Comparison of ENCODE assay signal across 14 mouse cellular contexts in genomic region chr7:100876293-100876692, GRCm38 (mm10). TPM values are rescaled to one million over a fixed set of nuclear protein-coding genes. Genes with fewer than 3 reads are reported as not detected.
DNase-seq lines count a peak whose midpoint lies in the region; ATAC-seq lines count a peak whose summit lies in the region.
"Had no signal": no experiment of that assay in that cellular context is flagged by ENCODE, and none has a peak within 500 bp of the region (broad histone marks: within the 10 kb centered on the region; RNA-seq: fewer than 3 reads in every experiment).

No protein-coding gene starts in this region.

- no peaks in the 10 kb centered on the region for H3K27me3 ChIP-seq in embryonic facial prominence, embryonic 12.5 days
- no peaks in the 10 kb centered on the region for H3K27me3 ChIP-seq in embryonic facial prominence, embryonic 10.5 days (replicated peaks; ENCODE audit: low read depth, poor library complexity, severe bottlenecking)
- no peaks in the 10 kb centered on the region for H3K27me3 ChIP-seq in heart, embryonic 16.5 days (ENCODE audit: control insufficient read depth, insufficient read depth, low read length)
- no peaks in the 10 kb centered on the region for H3K27me3 ChIP-seq in lung, embryonic 16.5 days (ENCODE audit: control insufficient read depth, insufficient read depth, low read depth, low read length)
- H3K27me3 ChIP-seq: hindbrain, embryonic 15.5 days; midbrain, embryonic 12.5 days had no signal

- no peak overlapping the region for H3K4me2 ChIP-seq in embryonic facial prominence, embryonic 12.5 days (replicated peaks)
- no peak overlapping the region for H3K4me2 ChIP-seq in heart, embryonic 16.5 days (ENCODE audit: low read depth, low read length)
- no peak overlapping the region for H3K4me2 ChIP-seq in lung, embryonic 16.5 days (ENCODE audit: low read depth, low read length)
- H3K4me2 ChIP-seq: hindbrain, embryonic 15.5 days; midbrain, embryonic 12.5 days had no signal

- H3K4me1 ChIP-seq in embryonic facial prominence, embryonic 12.5 days: no peaks in the 10 kb centered on the region
- peaks cover 8% of the 10 kb centered on the region for H3K4me1 ChIP-seq in embryonic facial prominence, embryonic 10.5 days
- peaks cover 12% of the 10 kb centered on the region; the same call in 1 of the 2 replicates for H3K4me1 ChIP-seq in heart, embryonic 16.5 days (ENCODE audit: control insufficient read depth, insufficient read depth, low read length)
- 0 out of 2 replicates have a peak, but pooled peaks cover 4% of the 10 kb centered on the region for H3K4me1 ChIP-seq in lung, embryonic 16.5 days (replicated peaks; ENCODE audit: control insufficient read depth, insufficient read depth, low read length)
- H3K4me1 ChIP-seq: hindbrain, embryonic 15.5 days had no signal

- no peaks in the 10 kb centered on the region for H3K79me2 ChIP-seq in macrophage (ENCODE audit: inconsistent target)

- WGBS in embryonic facial prominence, embryonic 12.5 days: 97% methylated on average over 13 of the region's 13 CpGs
- WGBS in embryonic facial prominence, embryonic 10.5 days: 94% methylated on average over 13 of the region's 13 CpGs
- WGBS in heart, embryonic 16.5 days: 78% methylated on average over 13 of the region's 13 CpGs
- 75% methylated on average over 13 of the region's 13 CpGs for WGBS in lung, embryonic 16.5 days
- WGBS in macrophage (ENCODE audit: missing documents): 92% methylated on average over 13 of the region's 13 CpGs

- ATAC-seq in embryonic facial prominence, embryonic 12.5 days (ENCODE audit: insufficient number of reproducible peaks, insufficient read depth, low FRiP score, low TSS enrichment): no peak
- ATAC-seq in heart, embryonic 16.5 days (replicated peaks; ENCODE audit: extremely low read depth, insufficient read depth, low FRiP score): no peak
- ATAC-seq in lung, embryonic 16.5 days (ENCODE audit: low read depth): no peak
- ATAC-seq: forebrain, embryonic 16.5 days had no signal

- peaks cover 94% of the 10 kb centered on the region for H3K36me3 ChIP-seq in embryonic facial prominence, embryonic 12.5 days
- H3K36me3 ChIP-seq in embryonic facial prominence, embryonic 10.5 days (replicated peaks): peaks cover 100% of the 10 kb centered on the region
- H3K36me3 ChIP-seq in heart, embryonic 16.5 days (ENCODE audit: control insufficient read depth, insufficient read depth): peaks cover 51% of the 10 kb centered on the region
- H3K36me3 ChIP-seq in lung, embryonic 16.5 days (ENCODE audit: control insufficient read depth, insufficient read depth, low read length): peaks cover 55% of the 10 kb centered on the region
- no peaks in the 10 kb centered on the region for H3K36me3 ChIP-seq in macrophage (ENCODE audit: inconsistent target)

- no peak overlapping the region for H3K4me3 ChIP-seq in embryonic facial prominence, embryonic 12.5 days
- no peak overlapping the region for H3K4me3 ChIP-seq in embryonic facial prominence, embryonic 10.5 days
- H3K4me3 ChIP-seq in heart, embryonic 16.5 days (ENCODE audit: low read length): no peak overlapping the region
- no peak overlapping the region for H3K4me3 ChIP-seq in lung, embryonic 16.5 days (ENCODE audit: low read length)
- no peak overlapping the region for H3K4me3 ChIP-seq in macrophage (ENCODE audit: inconsistent target)
- H3K4me3 ChIP-seq: hindbrain, embryonic 15.5 days; midbrain, embryonic 12.5 days had no signal

- no peak overlapping the region for H3K9ac ChIP-seq in embryonic facial prominence, embryonic 12.5 days
- H3K9ac ChIP-seq in heart, embryonic 16.5 days (ENCODE audit: low read length): no peak overlapping the region
- H3K9ac ChIP-seq in lung, embryonic 16.5 days (ENCODE audit: low read length): no peak overlapping the region
- H3K9ac ChIP-seq: hindbrain, embryonic 15.5 days; liver, embryonic 14.5 days; midbrain, embryonic 12.5 days had no signal

- H3K27ac ChIP-seq in embryonic facial prominence, embryonic 12.5 days: 0 out of 2 replicates have a peak overlapping the region, but pooled peaks have one; percentile 33
- H3K27ac ChIP-seq in embryonic facial prominence, embryonic 10.5 days (replicated peaks): no peak overlapping the region
- H3K27ac ChIP-seq in heart, embryonic 16.5 days (ENCODE audit: low read length): peak overlapping the region; percentile 78
- peak overlapping the region; percentile 83 for H3K27ac ChIP-seq in lung, embryonic 16.5 days (ENCODE audit: low read length)
- H3K27ac ChIP-seq in macrophage: peak overlapping the region; percentile 31; the same call in 1 of the 2 replicates
- H3K27ac ChIP-seq: hindbrain, embryonic 15.5 days; liver, embryonic 14.5 days; midbrain, embryonic 12.5 days had no signal

- no peak for DNase-seq in embryonic facial prominence, embryonic 10.5 days (ENCODE audit: low spot score)
- DNase-seq in heart, adult 8-10 months (ENCODE audit: low spot score): no peak
- DNase-seq in lung, postnatal 4 days: no peak
- DNase-seq in retina, embryonic 14.5 days (ENCODE audit: low spot score): no peak
- DNase-seq: adrenal gland, postnatal 10 days; gastrocnemius, postnatal 10 days had no signal

- H3K9me3 ChIP-seq in embryonic facial prominence, embryonic 12.5 days: no peaks in the 10 kb centered on the region
- H3K9me3 ChIP-seq in embryonic facial prominence, embryonic 10.5 days: no peaks in the 10 kb centered on the region
- H3K9me3 ChIP-seq in heart, embryonic 16.5 days (replicated peaks; ENCODE audit: control insufficient read depth, low read length): no peaks in the 10 kb centered on the region
- no peaks in the 10 kb centered on the region for H3K9me3 ChIP-seq in lung, embryonic 16.5 days (ENCODE audit: control insufficient read depth, low read length)
- H3K9me3 ChIP-seq: hindbrain, embryonic 15.5 days; midbrain, embryonic 12.5 days had no signal

RNA-seq across cellular contexts. Expression of gene Relt, which starts 13.0 kb away (rescaled TPM):
- polyA plus RNA-seq in embryonic facial prominence, embryonic 12.5 days (2016; fragmentation: Nextera tagmentation; extraction: Ambion mirVana): 3.4 and 4.1 TPM in 2 replicates
- polyA plus RNA-seq in embryonic facial prominence, embryonic 10.5 days (2016; fragmentation: Nextera tagmentation; extraction: Ambion mirVana): 4.8 and 5.2 TPM in 2 replicates
- 4.7 and 5.0 TPM in 2 replicates for polyA plus RNA-seq in heart, embryonic 16.5 days (2015; fragmentation: Nextera tagmentation; extraction: Ambion mirVana)
- 1 to 10 TPM; 3.8 to 4.1 (median 3.9) TPM for total RNA-seq in heart, adult 8-10 months (2022)
- 3.0 and 3.8 TPM in 2 replicates for polyA plus RNA-seq in lung, embryonic 16.5 days (2015; fragmentation: Nextera tagmentation; extraction: Ambion mirVana)
- total RNA-seq in macrophage (2018; cell fraction: chromatin; rRNA removed): 10 to 100 TPM in 6 of 26 experiments, 1 to 10 TPM in 15, under 1 TPM in 4, not detected in 1; 0.53 to 25.0 (median 3.5) TPM
- total RNA-seq in macrophage (2018; cell fraction: cytosol; rRNA removed): 10 to 100 TPM in 3 of 26 experiments, 1 to 10 TPM in 22, under 1 TPM in 1; 0.53 to 13.3 (median 4.2) TPM
- total RNA-seq in macrophage (2018; cell fraction: nucleus; rRNA removed): 10 to 100 TPM in 6 of 26 experiments, 1 to 10 TPM in 19, under 1 TPM in 1; 0.96 to 13.9 (median 6.1) TPM
- polyA plus RNA-seq in macrophage (2018): 2.4 to 9.2 TPM (median 3.7 TPM) in 3 replicates

RNA-seq across cellular contexts. Expression of gene Arhgef17, which starts 55.6 kb away (rescaled TPM):
- polyA plus RNA-seq in embryonic facial prominence, embryonic 12.5 days (2016; fragmentation: Nextera tagmentation; extraction: Ambion mirVana): 11.0 and 11.1 TPM in 2 replicates
- polyA plus RNA-seq in embryonic facial prominence, embryonic 10.5 days (2016; fragmentation: Nextera tagmentation; extraction: Ambion mirVana): 9.3 and 9.8 TPM in 2 replicates
- 5.1 and 6.5 TPM in 2 replicates for polyA plus RNA-seq in heart, embryonic 16.5 days (2015; fragmentation: Nextera tagmentation; extraction: Ambion mirVana)
- 10 to 100 TPM; 25.0 to 36.6 (median 28.1) TPM for total RNA-seq in heart, adult 8-10 months (2022)
- polyA plus RNA-seq in lung, embryonic 16.5 days (2015; fragmentation: Nextera tagmentation; extraction: Ambion mirVana): 10.6 and 11.8 TPM in 2 replicates
- 1 to 10 TPM in 8 of 26 experiments, under 1 TPM in 17, not detected in 1; 0.19 to 2.7 (median 0.66) TPM for total RNA-seq in macrophage (2018; cell fraction: chromatin; rRNA removed)
- total RNA-seq in macrophage (2018; cell fraction: cytosol; rRNA removed): under 1 TPM in 25 of 26 experiments, not detected in 1; 0.04 to 0.45 (median 0.19) TPM
- 1 to 10 TPM in 1 of 26 experiments, under 1 TPM in 25; 0.05 to 2.4 (median 0.28) TPM for total RNA-seq in macrophage (2018; cell fraction: nucleus; rRNA removed)
- polyA plus RNA-seq in macrophage (2018): 0.15 to 0.20 TPM (median 0.17 TPM) in 3 replicates
